Mouse (Mus musculus) brain, adult 2 months (tissue): ENCODE measurements around the gene Gmeb1.
"Not testable (repeated sequence)": the region's sequence is repeated elsewhere in the genome, so short reads cannot be mapped to it uniquely, and the experiment has no call there.

ENCODE experiments used
- DNase-seq: peaks from one replicate; pipeline ENCODE4 v3.0.0; 2011; ENCODE audit warnings: low read depth, low spot score

Gmeb1 gene

GRCm38 (mm10) chr4:132261514-132262357 lies at the start of gene Gmeb1:
Gene Gmeb1 (minus strand): TSS chr4:132261602.
- DNase-seq, result peak; percentile 89

- peak; percentile 66 for DNase-seq
These were observed 48.6 kb upstream of the Gmeb1 start for GRCm38 (mm10) chr4:132309849-132310472.

- peak; percentile 49 for DNase-seq
These were observed 47.9 kb upstream of the Gmeb1 start for GRCm38 (mm10) chr4:132309140-132309848.

- DNase-seq, result peak; percentile 98
These were observed 47.2 kb upstream of the Gmeb1 start for GRCm38 (mm10) chr4:132308437-132309139.

GRCm38 (mm10) chr4:132306004-132306403 lies 44.6 kb upstream of the Gmeb1 start:
- peak; percentile 12 for DNase-seq

GRCm38 (mm10) chr4:132305276-132305675 lies 43.9 kb upstream of the Gmeb1 start:
- DNase-seq, result no peak

- not testable (repeated sequence) for DNase-seq
These were observed 42.1 kb upstream of the Gmeb1 start for GRCm38 (mm10) chr4:132303484-132303883.

- peak; percentile 81 for DNase-seq
These were observed 41.6 kb upstream of the Gmeb1 start, which contains the start of gene Rab42 for GRCm38 (mm10) chr4:132302939-132303479. Gene Rab42 (minus strand): TSS chr4:132303385.

GRCm38 (mm10) chr4:132301965-132302938 lies 40.9 kb upstream of the Gmeb1 start:
- DNase-seq, result peak; percentile 56

GRCm38 (mm10) chr4:132301486-132301885 lies 40.1 kb upstream of the Gmeb1 start:
- DNase-seq, result no peak

GRCm38 (mm10) chr4:132299849-132300248 lies 38.4 kb upstream of the Gmeb1 start:
- no peak for DNase-seq

- DNase-seq, result no peak
These were observed 34.4 kb upstream of the Gmeb1 start for GRCm38 (mm10) chr4:132295696-132296390.

- no peak for DNase-seq
These were observed 32.4 kb upstream of the Gmeb1 start for GRCm38 (mm10) chr4:132293682-132294240.

GRCm38 (mm10) chr4:132292988-132293387 lies 31.6 kb upstream of the Gmeb1 start:
- DNase-seq, result peak; percentile 57

- DNase-seq, result no peak
These were observed 30.4 kb upstream of the Gmeb1 start for GRCm38 (mm10) chr4:132291624-132292335.

GRCm38 (mm10) chr4:132291056-132291455 lies 29.7 kb upstream of the Gmeb1 start:
- no peak for DNase-seq

- not testable (repeated sequence) for DNase-seq
These were observed 27.4 kb upstream of the Gmeb1 start for GRCm38 (mm10) chr4:132288840-132289239.

GRCm38 (mm10) chr4:132275949-132276348 lies 14.5 kb upstream of the Gmeb1 start:
- no peak for DNase-seq
